Mouse (Mus musculus) cortical plate, adult 2 months (tissue): ENCODE results near the gene Rbm11. TPM values are rescaled to one million over a fixed set of nuclear protein-coding genes. Genes with fewer than 3 reads are reported as not detected.

Source experiments
- H3K27ac ChIP-seq: fragments of 200-500 bp; 2 replicates; pipeline ENCODE4 v1.5.1; 2012; ENCODE audit warnings: low read length, control low read depth, inconsistent platforms; ENCODE audit not compliant: insufficient read depth
- H3K4me1 ChIP-seq: fragments of 200-500 bp; 2 replicates; pipeline ENCODE4 v1.6.1; 2011; ENCODE audit warnings: low read length; ENCODE audit not compliant: control insufficient read depth, insufficient read depth
- H3K4me3 ChIP-seq: fragments of 200-500 bp; 2 replicates; pipeline ENCODE4 v1.5.1; 2011; ENCODE audit warnings: mild to moderate bottlenecking, low read length, control low read depth; ENCODE audit not compliant: insufficient read depth
- CTCF ChIP-seq: fragments of 200-500 bp; IDR thresholded peaks from 2 replicates; pipeline ENCODE4 v1.5.1; 2011; ENCODE audit warnings: mild to moderate bottlenecking, control low read depth, low read length; ENCODE audit not compliant: insufficient read depth; ENCODE audit errors: extremely low read depth
- POLR2A ChIP-seq: fragments of 200-500 bp; IDR thresholded peaks from 2 replicates; pipeline ENCODE4 v1.6.1; 2011; ENCODE audit warnings: mild to moderate bottlenecking, low read length, control low read depth; ENCODE audit not compliant: insufficient read depth; ENCODE audit errors: extremely low read depth
- polyA plus RNA-seq: library from polyadenylated mRNA; depleted of rRNA; stranded (reverse); fragments of >200 nt; gene quantifications from 2 replicates; pipeline ENCODE4 v1.2.3, GENCODE M21; 2012; rRNA removed

The Rbm11 gene
- 4.8 TPM in 2 replicates for polyA plus RNA-seq

DNA sequence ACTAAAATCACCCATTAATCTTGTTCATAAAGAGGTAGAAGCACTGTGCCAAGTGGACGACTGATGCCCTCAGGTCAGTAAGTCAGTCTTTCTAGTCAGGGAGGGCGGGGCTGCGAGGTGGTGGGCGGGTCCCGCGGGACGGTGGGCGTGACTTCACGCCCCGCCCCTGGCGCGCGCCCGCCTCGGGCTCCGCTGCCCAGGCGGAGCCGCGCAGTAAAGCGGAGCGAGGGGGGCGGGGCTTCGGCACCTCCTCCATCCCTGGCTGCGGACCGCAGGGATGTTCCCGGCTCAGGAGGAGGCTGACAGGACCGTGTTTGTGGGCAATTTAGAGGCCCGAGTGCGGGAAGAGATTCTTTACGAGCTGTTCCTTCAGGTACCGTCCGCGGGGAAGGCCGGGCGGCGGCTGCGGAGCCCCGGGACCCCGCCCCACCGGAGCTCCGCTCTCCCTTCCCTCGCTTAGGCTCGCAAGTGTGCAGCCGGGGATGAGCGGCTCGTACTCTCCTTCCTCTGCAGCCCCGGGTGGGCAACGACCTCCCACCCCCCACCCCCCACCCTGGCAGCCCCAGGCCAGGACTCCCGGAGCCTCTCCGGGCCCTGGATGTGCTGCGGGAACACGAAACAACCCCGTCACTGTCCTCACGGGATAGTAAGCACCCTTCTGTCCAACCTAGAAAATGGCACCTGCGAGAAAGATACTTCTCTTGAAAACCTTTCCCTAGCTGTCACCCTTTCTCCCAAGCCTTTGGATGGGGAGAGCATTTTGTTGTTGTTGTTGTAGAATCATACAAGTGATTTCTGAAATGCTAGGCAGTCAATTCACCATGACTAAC, at the start of gene Rbm11:
Gene Rbm11 (plus strand): TSS at position 174 of the 830 bp plus-strand sequence.
- Histone ChIP-seq H3K4me3 (peak within 1 kb of the TSS; percentile 84), H3K27ac (no peak within 1 kb of the TSS), H3K4me1 (no peaks in the 10 kb centered on the region; the same call in 1 of the 2 replicates)
- peak; percentile 65; the same call in 1 of the 2 replicates for TF ChIP-seq POLR2A
- no peak for TF ChIP-seq CTCF

DNA sequence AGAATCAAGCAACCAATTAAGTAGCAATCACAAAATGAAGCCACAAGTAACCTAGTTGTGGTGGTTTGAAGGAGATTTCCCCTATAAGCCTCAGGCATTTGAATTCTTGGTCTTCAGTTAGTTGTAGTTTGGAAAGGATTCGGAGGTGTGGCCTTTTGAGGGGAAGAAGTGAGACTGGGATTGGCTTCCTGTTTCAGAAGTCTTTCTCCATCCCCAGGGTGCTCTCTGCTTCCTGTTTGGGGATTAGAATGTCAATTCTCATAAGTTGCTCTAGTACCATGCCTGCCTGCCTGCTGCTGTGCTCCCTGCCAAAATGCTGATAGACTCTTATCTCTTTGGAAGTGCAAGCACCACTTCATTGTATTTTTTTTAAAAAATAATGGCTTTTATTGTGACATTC, 47.3 kb upstream of the Rbm11 start:
- H3K27ac ChIP-seq: no peak overlapping the region
- no peaks in the 10 kb centered on the region for H3K4me1 ChIP-seq
- no peak for TF ChIP-seq CTCF
- no peak for TF ChIP-seq POLR2A
- H3K4me3 ChIP-seq: no peak overlapping the region

DNA sequence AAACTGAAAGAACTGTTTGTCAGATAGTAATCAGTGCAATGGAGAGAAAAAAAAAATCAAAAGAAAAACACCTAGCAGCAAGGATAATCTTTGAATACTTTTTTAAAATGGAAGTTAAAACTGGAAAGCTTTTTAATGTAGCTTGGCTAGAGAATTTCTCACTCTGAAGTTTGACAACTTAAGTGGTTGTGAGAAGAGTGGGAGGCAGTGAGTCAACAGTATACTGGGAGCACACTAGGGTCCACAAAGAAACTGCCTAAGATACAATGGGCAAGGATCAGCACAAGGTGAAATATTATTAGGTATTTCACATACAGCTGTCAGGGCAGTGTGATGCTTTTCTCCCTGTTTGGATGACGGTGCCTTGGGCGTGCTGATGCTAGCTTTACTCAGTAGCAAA, 29.7 kb upstream of the Rbm11 start:
- no peak for TF ChIP-seq CTCF
- TF ChIP-seq POLR2A: no peak
- Histone ChIP-seq H3K27ac (no peak overlapping the region), H3K4me1 (no peaks in the 10 kb centered on the region), H3K4me3 (no peak overlapping the region)

DNA sequence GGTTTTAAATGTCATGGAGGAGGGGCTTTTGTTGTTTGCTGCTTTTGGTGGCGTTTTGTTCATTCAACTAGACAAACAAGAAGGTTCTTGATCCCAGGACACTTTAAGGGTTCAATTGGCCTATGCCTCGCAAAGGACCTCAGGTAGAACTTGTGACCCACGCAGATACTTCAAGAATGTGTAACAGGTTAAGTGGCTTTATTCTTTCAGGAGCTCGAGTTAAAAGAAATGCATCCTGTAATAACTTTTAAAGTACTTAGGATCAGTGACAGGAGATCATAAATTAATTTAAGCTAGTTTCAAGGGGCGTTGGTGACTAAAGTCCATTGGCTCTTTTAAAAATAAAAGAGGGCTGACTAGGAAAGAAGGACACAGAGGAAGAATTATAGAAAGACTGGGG, 10.4 kb upstream of the Rbm11 start:
- H3K4me3 ChIP-seq: no peak overlapping the region
- H3K4me1 ChIP-seq: no peaks in the 10 kb centered on the region
- TF ChIP-seq CTCF (no peak), POLR2A (no peak)
- no peak overlapping the region for H3K27ac ChIP-seq

DNA sequence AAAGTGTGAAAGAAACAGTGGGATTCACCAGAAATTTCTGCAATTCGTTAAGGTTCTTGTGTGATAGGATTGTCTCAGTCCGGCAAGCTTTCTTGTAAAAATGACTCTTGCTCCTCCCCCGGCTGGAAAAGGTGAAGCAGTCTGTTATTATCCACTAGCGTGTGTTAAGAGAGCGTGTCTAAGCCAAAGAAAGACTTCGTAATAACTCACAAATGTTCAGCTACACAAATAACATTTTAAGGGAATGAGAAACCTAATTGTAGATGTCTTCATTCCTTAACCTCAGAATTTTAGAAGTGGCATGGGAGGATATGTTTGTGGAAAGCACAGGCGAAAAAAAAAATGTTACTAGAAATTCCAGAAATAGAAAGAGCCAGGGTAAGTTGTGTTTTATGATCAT, 6.7 kb upstream of the Rbm11 start, which contains the start of gene Lipi:
Gene Lipi (minus strand): TSS at position 101 of the 400 bp plus-strand sequence.
- H3K4me3 ChIP-seq: no peak within 1 kb of the TSS
- H3K4me1 ChIP-seq: no peaks in the 10 kb centered on the region
- TF ChIP-seq CTCF (no peak), POLR2A (no peak)
- H3K27ac ChIP-seq: no peak within 1 kb of the TSS

DNA sequence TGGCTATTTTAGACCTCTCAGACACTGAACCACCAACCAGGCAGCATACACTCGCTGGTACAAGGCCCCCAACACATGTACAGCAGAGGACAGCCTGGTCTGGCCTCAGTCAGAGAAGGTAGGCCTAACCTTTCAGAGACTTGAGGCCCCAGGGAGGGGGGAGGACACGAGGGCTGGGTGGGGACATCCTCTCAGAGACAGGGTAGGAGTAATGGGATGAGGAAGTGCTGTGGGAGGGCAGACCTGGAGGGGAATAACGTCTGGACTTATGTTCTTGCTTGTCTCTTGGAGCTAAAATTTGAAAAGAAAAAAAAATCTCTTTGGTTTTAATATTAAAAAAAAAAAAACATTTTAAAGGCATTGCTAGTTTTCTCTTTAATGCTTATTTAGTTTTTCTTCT, 6.2 kb upstream of the Rbm11 start:
- Histone ChIP-seq H3K4me1 (no peaks in the 10 kb centered on the region), H3K27ac (no peak overlapping the region), H3K4me3 (no peak overlapping the region)
- TF ChIP-seq CTCF: no peak
- TF ChIP-seq POLR2A: no peak

DNA sequence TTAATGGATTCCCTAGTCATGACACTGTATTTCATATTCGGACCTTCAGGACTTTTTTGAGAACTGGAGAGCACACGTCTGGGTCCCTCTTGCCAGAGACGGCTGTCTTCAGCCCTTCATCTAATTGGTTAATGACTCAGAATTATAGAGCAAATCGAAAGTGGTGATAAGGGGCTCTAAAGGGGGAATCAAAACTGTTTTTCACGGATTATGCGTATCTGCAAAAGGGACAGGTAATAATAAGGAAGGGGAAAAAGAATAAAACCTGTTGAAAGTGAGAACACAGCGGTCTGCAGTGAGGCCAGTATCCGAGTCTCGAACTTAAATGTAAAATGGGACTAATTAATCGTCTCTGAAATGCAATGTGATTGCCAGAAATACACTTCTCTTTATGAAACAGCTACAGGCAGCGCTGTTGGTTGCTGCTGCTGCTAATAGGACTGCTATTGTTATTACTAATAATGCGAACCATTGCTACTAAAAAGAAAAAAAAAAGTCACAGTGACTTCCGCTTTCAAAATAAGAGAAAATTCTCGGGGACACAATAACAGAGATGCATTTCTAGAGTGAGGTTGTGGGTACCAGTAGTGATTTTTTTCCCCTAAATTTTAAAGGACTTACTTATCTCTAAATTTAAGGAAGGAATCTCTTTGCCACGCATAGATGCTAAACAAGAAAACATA, 998 bp downstream of the Rbm11 start:
- H3K4me1 ChIP-seq: no peaks in the 10 kb centered on the region; the same call in 1 of the 2 replicates
- H3K4me3 ChIP-seq: peak overlapping the region; percentile 84
- no peak for TF ChIP-seq POLR2A
- TF ChIP-seq CTCF: no peak
- H3K27ac ChIP-seq: no peak overlapping the region

DNA sequence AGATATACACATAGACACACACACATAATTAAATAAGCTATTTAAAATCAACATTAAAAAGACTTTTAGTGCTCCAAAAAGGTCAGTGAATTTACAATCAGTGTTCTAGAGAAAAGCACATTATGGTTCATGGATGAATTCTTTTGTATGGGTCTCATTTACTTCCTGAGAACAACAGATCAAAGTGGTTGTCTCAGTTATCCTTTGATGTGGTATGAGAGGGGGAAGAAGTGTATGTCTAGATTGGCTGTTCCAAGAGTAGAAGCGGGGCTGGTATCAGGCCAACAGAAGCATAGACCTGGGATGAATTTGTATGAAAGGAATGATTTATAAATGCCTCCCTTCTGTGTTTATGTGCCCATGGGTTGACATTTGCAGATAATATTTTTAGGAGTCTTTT, 13.8 kb downstream of the Rbm11 start:
- Histone ChIP-seq H3K4me1 (no peaks in the 10 kb centered on the region), H3K27ac (no peak overlapping the region), H3K4me3 (no peak overlapping the region)
- TF ChIP-seq CTCF (no peak), POLR2A (no peak)

DNA sequence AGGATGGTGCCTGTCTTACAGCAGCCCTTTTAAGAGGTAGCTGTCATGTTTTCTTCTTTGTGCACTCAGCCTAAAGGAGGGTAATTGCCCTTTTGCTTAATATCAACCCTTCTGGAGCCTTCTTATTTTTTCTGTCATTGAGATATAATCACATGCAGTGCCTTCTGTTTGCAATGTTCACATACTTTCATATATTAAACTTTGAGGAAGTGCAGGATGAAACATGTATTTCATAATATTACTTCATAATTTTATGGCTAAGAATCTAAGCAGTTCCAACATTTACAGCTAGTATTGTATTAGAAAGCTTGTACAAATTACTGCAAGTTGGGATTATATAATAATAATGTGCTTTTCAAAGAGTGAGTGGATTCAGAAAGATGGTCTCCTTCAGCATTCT, 19.9 kb downstream of the Rbm11 start:
- TF ChIP-seq CTCF (no peak), POLR2A (no peak)
- Histone ChIP-seq H3K27ac (no peak overlapping the region), H3K4me1 (no peaks in the 10 kb centered on the region), H3K4me3 (no peak overlapping the region)

DNA sequence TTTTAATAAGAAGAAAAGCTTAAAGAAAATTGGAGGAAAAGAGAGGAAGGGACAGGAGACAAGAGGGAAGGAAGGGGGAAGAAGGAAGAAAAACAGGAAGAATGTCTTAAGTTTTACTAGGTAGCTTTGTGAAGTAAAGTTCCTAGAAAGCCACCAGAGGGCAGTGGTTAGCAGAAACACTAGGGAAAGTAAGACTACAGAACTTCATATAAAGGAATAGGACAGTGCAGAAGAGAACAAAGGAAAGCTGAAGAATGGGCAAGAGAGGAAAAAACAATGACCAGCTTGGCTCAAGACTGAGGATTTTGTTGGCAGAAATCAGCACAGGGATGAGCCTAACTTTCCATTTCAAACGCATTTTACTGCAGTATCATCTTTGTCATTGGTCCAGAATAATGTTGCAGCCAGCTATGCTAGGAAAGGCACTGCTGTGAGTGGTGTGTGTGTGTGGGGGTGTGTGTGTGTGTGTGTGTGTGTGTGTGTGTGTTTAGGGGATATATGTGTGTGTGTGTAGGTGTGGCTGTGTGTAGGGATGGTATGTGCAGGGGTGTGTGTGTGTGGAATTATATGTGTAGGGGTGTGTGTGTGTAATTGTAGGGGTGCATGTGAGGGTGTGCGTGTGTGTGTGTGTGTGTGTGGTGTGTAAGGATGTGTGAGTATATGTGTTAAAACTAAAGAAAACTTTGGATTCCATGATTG, 25.2 kb downstream of the Rbm11 start:
- TF ChIP-seq POLR2A: no peak
- TF ChIP-seq CTCF: 0 out of 2 replicates have a peak, but pooled peaks have one; percentile 6
- no peak overlapping the region for H3K4me3 ChIP-seq
- H3K27ac ChIP-seq: no peak overlapping the region
- no peaks in the 10 kb centered on the region for H3K4me1 ChIP-seq
